Mouse (Mus musculus) induced T-regulatory cell, adult 2 months (primary cell): Measurements from ENCODE around the gene Slc16a2.

Experiments used
- DNase-seq: peaks from one replicate; pipeline ENCODE4 v3.0.0-alpha.2; 2012; ENCODE audit warnings: low read depth

Slc16a2 gene

DNA sequence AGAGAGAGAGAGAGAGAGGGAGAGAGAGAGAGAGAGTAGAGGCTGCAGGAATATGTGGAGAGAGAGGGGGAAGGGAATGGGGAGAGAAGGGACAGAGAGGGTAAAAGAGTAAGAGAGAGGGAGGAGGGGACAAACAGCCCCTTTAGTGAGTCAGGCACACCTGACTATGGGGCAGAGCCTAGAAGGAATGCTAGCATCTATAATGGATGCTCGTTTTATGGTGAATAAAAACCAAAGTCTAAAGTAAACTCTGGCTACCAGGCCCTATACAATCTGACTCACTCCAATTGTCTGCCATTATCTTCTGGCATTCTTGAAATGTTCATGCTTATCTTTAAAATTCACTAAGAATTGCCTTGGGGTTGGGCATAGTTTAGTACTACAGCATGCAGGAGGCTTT, 169.7 kb downstream of the Slc16a2 start:
- no peak for DNase-seq
